In the genomic region with DNA sequence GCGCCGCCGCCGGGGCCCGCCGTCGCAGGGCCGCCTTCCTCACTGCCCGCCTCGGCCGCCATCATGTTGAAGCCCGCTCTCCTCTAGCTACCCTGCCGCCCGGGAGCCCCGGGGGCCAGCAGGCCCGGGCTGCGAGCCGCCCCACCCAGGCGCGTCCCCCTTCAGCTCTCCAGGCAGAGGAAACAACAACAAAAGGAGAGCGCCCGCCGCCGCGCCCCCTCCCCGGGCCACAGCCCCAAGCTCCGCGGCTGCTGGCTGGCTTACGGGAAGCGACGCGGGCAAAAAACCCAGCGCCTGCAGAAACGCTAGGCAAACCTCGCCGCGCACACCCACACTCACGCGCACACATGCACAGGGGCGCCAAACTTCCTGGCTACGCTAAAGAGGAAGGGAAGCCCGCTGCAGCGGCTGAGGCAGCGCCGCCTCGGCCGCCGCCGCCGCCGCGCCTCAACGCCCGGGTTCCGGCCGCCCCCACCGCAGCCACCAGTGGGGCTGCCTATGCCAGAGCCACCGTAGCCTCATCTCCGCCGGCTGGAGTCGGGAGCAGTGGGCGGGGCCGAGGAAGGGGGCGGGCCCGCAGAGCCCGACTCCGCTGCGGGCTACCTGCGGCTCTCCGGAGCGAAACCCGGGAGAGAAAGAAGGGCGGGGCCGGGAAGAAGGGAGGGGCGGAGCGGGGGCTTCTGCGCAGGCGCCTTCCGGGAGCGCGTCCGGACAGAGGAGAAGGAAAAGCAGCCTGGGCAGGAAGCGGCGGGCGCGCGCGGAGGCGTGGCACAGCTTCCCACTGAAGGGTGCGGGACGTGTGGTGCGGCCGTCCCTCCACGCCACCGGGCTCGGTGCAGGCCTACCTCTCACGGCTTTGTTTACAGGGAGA, we compare ENCODE assay signal across 8 mouse cellular contexts. TPM values are rescaled to one million over a fixed set of nuclear protein-coding genes. Genes with fewer than 3 reads are reported as not detected.
A peak's percentile ranks its signal among the peaks of the same experiment; 100 is the strongest.
DNase-seq lines count a peak whose midpoint lies in the region; ATAC-seq lines count a peak whose summit lies in the region.

A gene (minus strand): TSS at position 288 of the 871 bp plus-strand sequence.

- H3K36me3 ChIP-seq in heart, embryonic 12.5 days: no peaks in the 10 kb centered on the region
- H3K36me3 ChIP-seq in liver, embryonic 12.5 days: no peaks in the 10 kb centered on the region
- no peaks in the 10 kb centered on the region for H3K36me3 ChIP-seq in stomach, embryonic 15.5 days

- H3K27ac ChIP-seq in heart, embryonic 12.5 days (ENCODE audit: poor library complexity, severe bottlenecking): peak within 1 kb of the TSS; percentile 99
- H3K27ac ChIP-seq in liver, embryonic 12.5 days: peak within 1 kb of the TSS; percentile 97
- H3K27ac ChIP-seq in stomach, embryonic 15.5 days: peak within 1 kb of the TSS; percentile 100

- H3K9me3 ChIP-seq in heart, embryonic 12.5 days (replicated peaks): 0 out of 2 replicates have a peak, but pooled peaks cover 3% of the 10 kb centered on the region
- no peaks in the 10 kb centered on the region for H3K9me3 ChIP-seq in liver, embryonic 12.5 days (replicated peaks)
- no peaks in the 10 kb centered on the region for H3K9me3 ChIP-seq in stomach, embryonic 15.5 days

- DNase-seq in CD4-positive helper T cell, adult 2 months (ENCODE audit: low read depth, low spot score): peak; percentile 96
- DNase-seq in brain, embryonic 18.5 days (ENCODE audit: low read depth, low spot score): peak; percentile 94
- peak; percentile 98 for DNase-seq in kidney, postnatal 10 days
- DNase-seq in natural killer cell, adult 2 months (ENCODE audit: low spot score in 2 of 2): peak; percentile 77 to 89

- under 1% methylated on average over 94 of the region's 97 CpGs for WGBS in heart, embryonic 12.5 days
- WGBS in liver, embryonic 12.5 days (ENCODE audit: insufficient replicate concordance): under 1% methylated on average over 78 of the region's 97 CpGs
- WGBS in stomach, embryonic 15.5 days: under 1% methylated on average over 84 of the region's 97 CpGs

- H3K4me2 ChIP-seq in heart, embryonic 12.5 days: peak within 1 kb of the TSS; percentile 58
- peak within 1 kb of the TSS; percentile 72 for H3K4me2 ChIP-seq in liver, embryonic 12.5 days
- H3K4me2 ChIP-seq in stomach, embryonic 15.5 days: peak within 1 kb of the TSS; percentile 62

- no peaks in the 10 kb centered on the region for H3K27me3 ChIP-seq in heart, embryonic 12.5 days (replicated peaks)
- no peaks in the 10 kb centered on the region for H3K27me3 ChIP-seq in liver, embryonic 12.5 days (replicated peaks)
- H3K27me3 ChIP-seq in stomach, embryonic 15.5 days (replicated peaks): no peaks in the 10 kb centered on the region

- peak within 1 kb of the TSS; percentile 99 for H3K4me3 ChIP-seq in heart, embryonic 12.5 days
- H3K4me3 ChIP-seq in liver, embryonic 12.5 days: peak within 1 kb of the TSS; percentile 98
- H3K4me3 ChIP-seq in stomach, embryonic 15.5 days (replicated peaks): peak within 1 kb of the TSS; percentile 99

- peak within 1 kb of the TSS; percentile 100 for H3K9ac ChIP-seq in heart, embryonic 12.5 days
- H3K9ac ChIP-seq in liver, embryonic 12.5 days: peak within 1 kb of the TSS; percentile 94
- H3K9ac ChIP-seq in stomach, embryonic 15.5 days: peak within 1 kb of the TSS; percentile 100

- peak; percentile 91 for ATAC-seq in erythroid progenitor cell, adult 5-6 weeks (replicated peaks; ENCODE audit: low FRiP score, poor library complexity, severe bottlenecking)
- peak; percentile 99 for ATAC-seq in heart, embryonic 12.5 days (ENCODE audit: insufficient number of reproducible peaks, low FRiP score)
- ATAC-seq in liver, embryonic 12.5 days: peak; percentile 99
- ATAC-seq in stomach, embryonic 15.5 days (ENCODE audit: insufficient read depth, low FRiP score, low read depth): peak; percentile 99

- 0 out of 2 replicates have a peak, but pooled peaks cover 4% of the 10 kb centered on the region for H3K4me1 ChIP-seq in heart, embryonic 12.5 days (replicated peaks)
- peaks cover 17% of the 10 kb centered on the region for H3K4me1 ChIP-seq in liver, embryonic 12.5 days
- no peaks in the 10 kb centered on the region for H3K4me1 ChIP-seq in stomach, embryonic 15.5 days

RNA-seq across cellular contexts. Expression of the gene that starts here (rescaled TPM):
- 44.9 and 52.3 TPM in 2 replicates for total RNA-seq in erythroid progenitor cell, adult 5-6 weeks (2015; ENCODE audit: low replicate concordance)
- 41.8 and 47.2 TPM in 2 replicates for total RNA-seq in erythroid progenitor cell, adult 5-6 weeks (2017; ENCODE audit: low replicate concordance)
- polyA plus RNA-seq in heart, embryonic 12.5 days (2016; fragmentation: Nextera tagmentation; extraction: Ambion mirVana): 41.3 and 44.0 TPM in 2 replicates
- polyA plus RNA-seq in liver, embryonic 12.5 days (2016; fragmentation: Nextera tagmentation; extraction: Ambion mirVana): 16.4 and 17.9 TPM in 2 replicates
- polyA plus RNA-seq in stomach, embryonic 15.5 days (2015; fragmentation: Nextera tagmentation; extraction: Ambion mirVana): 39.0 and 41.0 TPM in 2 replicates

Comparison
In these comparisons a context has a peak if more than half of its experiments do, and no peak if none do; other contexts are left out.
1. Peak in every context shown above with its lines: DNase-seq, ATAC-seq, H3K4me3 ChIP-seq and H3K27ac ChIP-seq.